Mouse (Mus musculus) megakaryocyte, embryonic 14.5 days (primary cell): ENCODE measurements around the gene Olfr459.

ENCODE experiments used
- FLI1 ChIP-seq: IDR thresholded peaks from 2 replicates; pipeline ENCODE4 v1.6.1; 2012; ENCODE audit warnings: low read length, inconsistent platforms, mixed read lengths
- GATA1 ChIP-seq: IDR thresholded peaks from 3 replicates; pipeline ENCODE4 v1.6.1; 2012; ENCODE audit warnings: mixed read lengths, low read length, inconsistent platforms, borderline replicate concordance

DNA sequence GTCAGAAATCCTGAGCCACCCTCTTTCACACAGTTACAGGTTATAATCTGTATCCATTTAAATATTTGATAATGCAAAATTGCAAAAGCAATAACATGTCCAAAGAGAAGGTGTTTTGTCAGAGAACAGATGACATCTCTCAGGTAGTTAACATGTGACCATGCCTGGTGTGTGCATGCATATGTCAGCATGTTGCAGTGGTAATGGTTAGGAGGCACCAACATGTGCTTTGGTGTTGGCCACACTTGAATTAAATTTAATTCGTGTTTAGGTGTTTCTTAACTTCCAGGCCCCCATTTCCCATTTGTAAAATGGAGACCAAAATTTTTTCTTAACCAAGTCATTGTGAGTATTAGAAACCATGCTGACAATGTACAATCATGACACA lies 12.6 kb downstream of the Olfr459 start:
- TF ChIP-seq GATA1 (no peak), FLI1 (no peak)
